Mouse (Mus musculus): ENCODE data around the gene Bcl9.

- no peak for TF ChIP-seq CTCF (IDR thresholded peaks at IDR 0.05; ENCODE audit: borderline replicate concordance, insufficient read depth, low read length)
- no peak for TF ChIP-seq POLR2A (IDR thresholded peaks at IDR 0.05; ENCODE audit: low read depth, low read length)
Measured at GRCm38 (mm10) chr3:97159509-97159850, 138.2 kb downstream of the Bcl9 start.
